Mouse (Mus musculus): Measurements from ENCODE around the gene Sync.

DNA sequence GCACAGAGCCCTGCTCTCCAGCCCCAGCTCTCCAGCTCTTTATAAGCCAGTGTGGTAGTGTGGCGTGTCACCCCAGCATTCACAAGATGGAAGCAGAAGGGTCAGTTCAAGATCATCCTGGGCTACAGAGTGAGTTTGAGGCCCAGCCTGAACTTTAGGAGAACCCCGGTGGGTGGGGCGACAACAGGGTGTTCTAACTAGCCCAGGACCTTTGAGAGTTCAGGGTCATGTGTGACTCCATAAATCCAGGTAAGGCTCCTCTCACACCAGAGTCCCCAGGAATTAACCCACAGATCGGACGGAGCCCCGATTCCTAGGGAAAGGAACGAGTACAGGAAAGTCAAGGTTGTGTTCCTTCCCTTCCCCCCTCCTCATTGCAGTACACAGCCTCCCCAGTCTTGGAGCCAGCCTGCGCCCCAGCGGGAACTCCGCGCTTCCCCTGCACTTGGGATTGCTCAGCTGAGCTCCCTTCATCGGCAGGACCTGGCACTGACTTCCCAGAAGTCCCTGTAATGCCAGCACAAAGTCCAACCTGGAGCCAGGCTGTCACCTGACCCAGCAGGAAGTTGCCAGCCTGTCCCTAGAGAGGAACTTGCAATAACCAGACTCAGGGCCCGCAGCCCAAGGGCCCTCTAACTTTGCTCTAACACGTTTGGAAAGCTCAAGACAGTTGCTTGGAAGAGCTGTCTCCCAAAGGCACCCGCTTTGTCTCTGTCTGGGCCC is 36.5 kb upstream of the Sync start:
- TF ChIP-seq CTCF (IDR thresholded peaks at IDR 0.05; ENCODE audit: borderline replicate concordance, control insufficient read depth, extremely low read depth, insufficient read depth, low read length, poor library complexity) (no peak), POLR2A (IDR thresholded peaks at IDR 0.05; ENCODE audit: control insufficient read depth, extremely low read depth, insufficient read depth, low read length, poor library complexity) (no peak)

All from thymus, adult 2 months (tissue).